Mouse (Mus musculus) midbrain, postnatal 0 days (tissue): ENCODE measurements at regions not wholly inside any gene's neighbourhood (a gene's known extent, or its start where the extent isn't known, plus 50 kb on each side); places are given as distances from the start of the nearest gene placed in this dataset.
"Not testable (repeated sequence)": the region's sequence is repeated elsewhere in the genome, so short reads cannot be mapped to it uniquely, and the experiment has no call there.

Source experiments
- ATAC-seq: fragments of 200-750 bp; cut with Nextera tagmentation; 2 replicates; pipeline ENCODE4 v1.8.0; 2017; ENCODE audit warnings: moderate number of reproducible peaks, mild to moderate bottlenecking, moderate TSS enrichment, moderate library complexity; ENCODE audit not compliant: low FRiP score
- DNase-seq: peaks from one replicate; pipeline ENCODE4 v3.0.0-alpha.2; 2015; ENCODE audit warnings: low spot score
- H3K27ac ChIP-seq: fragments of 300-500 bp; sonication (generic); 2 replicates; pipeline ENCODE4 v1.5.1; 2014; ENCODE audit warnings: low read depth, mild to moderate bottlenecking, low read length, mixed read lengths
- H3K27me3 ChIP-seq: fragments of 300-500 bp; sonication (generic); 2 replicates; pipeline ENCODE4 v1.6.1; 2014; ENCODE audit warnings: low read length, control low read depth, mixed read lengths; ENCODE audit not compliant: insufficient read depth
- H3K36me3 ChIP-seq: fragments of 300-500 bp; sonication (generic); 2 replicates; pipeline ENCODE4 v1.6.1; 2014; ENCODE audit warnings: low read length, control low read depth, mixed read lengths; ENCODE audit not compliant: insufficient read depth
- H3K4me1 ChIP-seq: fragments of 300-500 bp; sonication (generic); 2 replicates; pipeline ENCODE4 v1.6.1; 2014; ENCODE audit warnings: mild to moderate bottlenecking, control low read depth, antibody characterized with exemption, low read length, mixed read lengths; ENCODE audit not compliant: insufficient read depth
- H3K4me2 ChIP-seq: fragments of 300-500 bp; sonication (generic); 2 replicates; pipeline ENCODE4 v1.6.1; 2014; ENCODE audit warnings: low read depth, mild to moderate bottlenecking, low read length, mixed read lengths; ENCODE audit not compliant: poor library complexity, severe bottlenecking
- H3K4me3 ChIP-seq: fragments of 300-500 bp; sonication (generic); 2 replicates; pipeline ENCODE4 v1.5.1; 2014; ENCODE audit warnings: low read depth, mild to moderate bottlenecking, low read length, moderate library complexity
- H3K9ac ChIP-seq: fragments of 300-500 bp; sonication (generic); replicated peaks from 2 replicates; pipeline ENCODE4 v1.6.1; 2014; ENCODE audit warnings: mild to moderate bottlenecking, low read length, moderate library complexity, mixed read lengths; ENCODE audit not compliant: poor library complexity, severe bottlenecking
- H3K9me3 ChIP-seq: fragments of 300-500 bp; sonication (generic); 2 replicates; pipeline ENCODE4 v1.6.1; 2016; ENCODE audit warnings: low read length, control low read depth
- WGBS: fragments of 180-500 bp; shearing (Covaris S2); extraction: QIAGEN DNeasy Blood & Tissue Kit; methylation state at CpG from one replicate; pipeline ENCODE4 v1.1.7; 2014; 5-methylcytosine and 5-hydroxymethylcytosine counted together

DNA sequence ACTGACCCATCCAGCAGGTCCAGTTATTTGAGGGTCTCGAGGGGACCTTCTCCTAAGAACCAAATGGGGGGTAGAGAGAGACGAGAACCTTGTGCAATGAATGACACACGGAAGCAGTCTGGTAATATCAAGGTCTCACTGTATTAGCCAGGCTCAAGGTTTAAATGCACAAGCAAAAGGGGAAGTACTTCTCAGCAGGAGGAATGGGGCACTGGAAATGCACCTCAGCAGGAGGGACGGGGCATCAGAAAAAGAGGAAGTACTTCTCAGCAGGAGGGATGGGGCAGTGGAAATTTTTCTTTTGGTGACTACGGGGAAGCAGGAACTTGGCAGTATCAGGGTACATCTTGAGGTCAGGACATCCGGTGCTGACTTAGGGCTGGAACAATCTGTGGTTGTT lies 74.9 kb upstream of the Vmn1r3 start:
- not testable (repeated sequence) for H3K9me3 ChIP-seq, H3K27ac ChIP-seq, ATAC-seq, DNase-seq, H3K36me3 ChIP-seq, H3K4me3 ChIP-seq, H3K9ac ChIP-seq, H3K4me2 ChIP-seq, H3K4me1 ChIP-seq, H3K27me3 ChIP-seq
- 70% methylated on average over 6 of the region's 6 CpGs for WGBS

DNA sequence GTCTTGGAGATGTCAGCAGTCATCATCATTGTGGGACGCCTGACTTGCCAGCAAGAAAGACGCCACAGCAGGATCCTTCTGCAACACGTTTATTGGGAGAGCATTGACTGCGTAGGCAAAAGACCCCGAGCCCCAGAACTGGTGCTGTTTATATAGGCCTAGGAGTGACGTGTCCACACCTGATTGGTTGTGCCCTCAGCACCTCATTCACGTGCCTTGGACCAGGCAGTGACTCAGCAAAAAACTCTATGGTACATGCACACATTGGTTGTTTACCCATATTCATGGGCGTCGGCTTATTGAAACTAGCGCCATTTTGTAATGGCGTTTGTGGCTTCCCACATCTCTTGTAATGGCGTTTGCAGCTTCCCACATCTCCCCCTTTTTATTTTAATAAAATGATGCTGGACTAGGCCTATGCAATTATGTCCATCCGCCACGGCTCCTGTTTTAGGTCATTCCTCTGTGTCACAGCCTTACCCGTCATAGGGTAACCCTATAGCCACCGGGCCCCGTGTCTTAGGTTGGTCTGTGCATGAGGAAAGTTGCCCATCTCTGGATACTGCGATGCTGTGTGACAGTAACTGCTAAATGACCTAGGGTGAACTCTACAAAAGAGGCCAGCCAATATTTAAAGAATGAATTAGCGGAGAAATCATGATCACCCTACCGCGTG lies 67.6 kb upstream of the Vmn1r3 start:
- H3K27me3 ChIP-seq, DNase-seq, H3K27ac ChIP-seq, H3K4me3 ChIP-seq, H3K36me3 ChIP-seq, H3K9ac ChIP-seq, H3K4me1 ChIP-seq, H3K4me2 ChIP-seq: not testable (repeated sequence)
- WGBS = 90% methylated on average over 21 of the region's 21 CpGs
- peaks cover 35% of the 10 kb centered on the region for H3K9me3 ChIP-seq
- ATAC-seq = peak; percentile 54; the same call in 1 of the 2 replicates

DNA sequence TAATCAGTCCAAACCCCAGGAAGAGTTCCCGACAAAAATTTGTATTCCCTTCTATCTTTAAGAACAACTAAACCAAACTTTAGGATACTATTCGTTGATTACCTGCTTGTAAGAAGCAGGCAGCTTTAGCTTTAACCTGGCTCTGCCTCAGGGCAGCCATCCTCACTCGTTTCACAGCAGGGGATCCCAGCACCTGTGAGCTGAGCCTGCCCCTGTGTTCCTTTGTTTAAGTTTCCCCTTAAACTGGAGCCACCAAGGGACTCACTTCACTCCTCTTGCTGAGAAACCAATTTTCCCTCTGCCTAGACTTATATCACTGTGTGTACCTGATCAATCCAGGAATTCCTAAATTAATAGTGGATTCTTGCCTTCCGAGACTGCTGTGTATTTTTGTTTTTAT lies 65.1 kb upstream of the Vmn1r3 start:
- not testable (repeated sequence) for H3K36me3 ChIP-seq, DNase-seq, H3K4me3 ChIP-seq, H3K9ac ChIP-seq, H3K27me3 ChIP-seq, H3K27ac ChIP-seq, ATAC-seq, H3K4me1 ChIP-seq, H3K4me2 ChIP-seq
- peaks cover 39% of the 10 kb centered on the region for H3K9me3 ChIP-seq
- 57% methylated on average over 4 of the region's 4 CpGs for WGBS

DNA sequence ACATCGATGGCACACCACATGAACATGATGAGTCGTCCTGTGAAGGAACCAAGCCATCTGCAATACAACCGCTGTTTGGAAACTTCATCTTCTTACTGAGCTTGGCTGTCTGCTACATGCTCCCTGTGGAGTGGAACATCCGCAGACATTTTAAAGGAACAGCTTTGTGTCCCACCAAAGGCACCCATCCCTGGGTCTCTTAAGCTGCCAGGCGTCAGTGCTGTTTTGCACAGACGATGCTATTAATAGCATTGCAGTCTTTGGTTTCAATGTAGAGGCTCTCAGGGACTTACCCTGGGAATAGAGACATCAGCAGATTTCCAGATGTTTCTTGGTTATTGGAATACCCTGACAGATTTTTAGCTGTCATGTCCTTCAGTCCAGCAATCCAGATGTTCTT lies 56.9 kb upstream of the Vmn1r3 start:
- not testable (repeated sequence) for DNase-seq, H3K4me1 ChIP-seq, H3K4me2 ChIP-seq, H3K27me3 ChIP-seq, ATAC-seq, H3K9ac ChIP-seq, H3K27ac ChIP-seq, H3K36me3 ChIP-seq, H3K4me3 ChIP-seq
- H3K9me3 ChIP-seq = peaks cover 23% of the 10 kb centered on the region
- 74% methylated on average over 6 of the region's 6 CpGs for WGBS

DNA sequence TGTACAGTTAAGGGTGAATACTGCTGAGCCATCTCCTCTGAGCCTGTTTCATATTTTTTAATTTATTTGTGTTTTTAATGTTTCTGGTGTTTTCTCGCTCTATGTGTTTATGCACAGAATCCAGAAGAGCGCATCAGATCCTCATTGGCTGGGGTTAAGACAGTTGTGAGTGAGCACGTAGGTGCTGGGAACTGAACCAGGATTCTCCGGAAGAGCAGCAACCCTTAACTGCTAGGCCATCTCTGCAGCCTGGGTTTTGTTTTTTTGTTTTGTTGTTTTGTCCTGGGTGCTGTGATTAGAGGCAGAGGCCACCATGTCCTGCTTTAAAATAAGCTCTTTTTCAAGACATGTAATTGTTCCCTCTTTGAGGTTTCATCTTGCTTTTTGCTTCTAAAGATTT lies 56.2 kb upstream of the Vmn1r3 start:
- H3K36me3 ChIP-seq, H3K4me2 ChIP-seq, H3K4me1 ChIP-seq, H3K9ac ChIP-seq, H3K4me3 ChIP-seq, H3K27ac ChIP-seq, DNase-seq, H3K27me3 ChIP-seq, ATAC-seq: not testable (repeated sequence)
- peaks cover 22% of the 10 kb centered on the region for H3K9me3 ChIP-seq
- WGBS = 78% methylated on average over 4 of the region's 4 CpGs

DNA sequence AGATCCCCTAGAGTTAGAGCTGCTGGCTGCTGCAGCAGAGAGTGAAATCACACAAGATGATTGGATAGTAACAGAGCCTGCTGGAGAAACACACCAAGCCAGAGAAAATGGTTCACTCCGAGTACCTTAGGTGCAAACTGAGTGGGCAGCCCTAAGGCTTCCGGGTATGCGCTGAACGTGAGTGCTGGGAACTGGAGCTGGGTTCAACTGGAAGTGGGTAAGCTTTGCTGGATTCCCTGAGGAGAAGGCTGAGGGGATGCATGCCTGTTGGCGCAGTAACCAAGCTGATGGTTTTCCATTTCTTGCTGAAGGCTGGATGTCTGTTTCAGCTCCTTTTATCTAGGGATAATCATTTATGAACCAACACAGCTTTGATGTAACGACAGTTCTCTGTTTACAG lies 53.3 kb upstream of the Vmn1r3 start:
- H3K4me1 ChIP-seq, H3K4me3 ChIP-seq, H3K27me3 ChIP-seq, H3K9ac ChIP-seq, ATAC-seq, H3K4me2 ChIP-seq, H3K27ac ChIP-seq, H3K36me3 ChIP-seq, DNase-seq: not testable (repeated sequence)
- H3K9me3 ChIP-seq = peaks cover 23% of the 10 kb centered on the region
- WGBS = 71% methylated on average over 6 of the region's 6 CpGs

DNA sequence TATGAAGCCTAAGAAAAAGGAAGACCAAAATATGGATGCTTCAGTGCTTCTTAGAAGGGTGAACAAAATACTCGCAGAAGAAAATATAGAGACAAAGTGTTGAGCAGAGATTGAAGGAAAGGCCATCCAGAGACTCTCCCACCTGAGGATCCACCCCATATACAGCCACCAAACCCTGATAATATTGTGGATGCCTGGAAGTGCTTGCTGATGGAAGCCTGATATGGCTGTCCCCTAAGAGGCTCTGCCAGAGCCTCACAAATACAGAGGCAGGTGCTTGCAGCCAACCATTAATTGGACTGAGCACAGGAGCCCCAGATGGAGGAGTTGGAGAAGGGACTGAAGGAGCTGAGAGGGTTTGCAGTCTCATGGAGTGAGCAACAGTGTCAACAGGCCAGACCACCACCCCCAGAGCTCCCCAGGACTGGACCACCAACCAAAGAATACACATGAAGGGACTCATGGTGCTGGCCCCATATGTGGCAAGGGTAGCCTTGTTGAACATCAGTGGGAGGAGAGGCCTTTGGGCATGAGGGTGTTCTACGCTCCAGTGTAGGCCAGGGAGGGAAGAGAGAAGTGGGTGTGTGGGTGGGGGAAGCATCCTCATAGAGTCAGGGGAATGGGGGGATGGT lies 51.1 kb upstream of the Vmn1r3 start:
- peak; percentile 41 for ATAC-seq

More for the DNA sequence above, 51.1 kb upstream of the Vmn1r3 start:
- DNase-seq, H3K4me1 ChIP-seq, H3K4me2 ChIP-seq, H3K36me3 ChIP-seq, H3K27ac ChIP-seq, H3K4me3 ChIP-seq, H3K9ac ChIP-seq, H3K27me3 ChIP-seq: not testable (repeated sequence)
- peaks cover 21% of the 10 kb centered on the region for H3K9me3 ChIP-seq
- 26% methylated on average over 2 of the region's 2 CpGs for WGBS
